Mouse (Mus musculus) MEL (cell line): ENCODE results near the gene Itgb8.

Experiments
- CTCF ChIP-seq, 3 experiments: IDR thresholded peaks in 2 of 3; conservative IDR thresholded peaks in 1 of 3; 2 replicates each; pipeline ENCODE4 v1.5.1; 2011 to 2012; ENCODE audit warnings: low read length in 3 of 3, low read depth in 2 of 3, mild to moderate bottlenecking in 2 of 3, improper control_type of control experiment in 1 of 3, inconsistent platforms in 1 of 3, mixed read lengths in 1 of 3, moderate library complexity in 1 of 3; ENCODE audit not compliant: control insufficient read depth in 1 of 3, insufficient read depth in 1 of 3, poor library complexity in 1 of 3, severe bottlenecking in 1 of 3
- GATA1 ChIP-seq: IDR thresholded peaks from 2 replicates; pipeline ENCODE4 v1.6.1; 2011; ENCODE audit warnings: low read depth, low read length, improper control_type of control experiment
- HCFC1 ChIP-seq: IDR thresholded peaks from 2 replicates; pipeline ENCODE4 v1.6.1; 2012; ENCODE audit warnings: low read depth, mild to moderate bottlenecking, inconsistent platforms, low read length, improper control_type of control experiment, moderate library complexity
- MAFK ChIP-seq: IDR thresholded peaks from 2 replicates; pipeline ENCODE4 v1.6.1; 2011; ENCODE audit warnings: low read depth, mild to moderate bottlenecking, low read length, improper control_type of control experiment, borderline replicate concordance
- USF1 ChIP-seq: IDR thresholded peaks from 2 replicates; pipeline ENCODE4 v1.6.1; 2014; ENCODE audit warnings: low read depth, mild to moderate bottlenecking, inconsistent platforms, low read length, improper control_type of control experiment, moderate library complexity
- ZMIZ1 ChIP-seq: IDR thresholded peaks from 2 replicates; pipeline ENCODE4 v1.6.1; 2012; ENCODE audit warnings: low read depth, mild to moderate bottlenecking, inconsistent platforms, low read length, improper control_type of control experiment, moderate library complexity

DNA sequence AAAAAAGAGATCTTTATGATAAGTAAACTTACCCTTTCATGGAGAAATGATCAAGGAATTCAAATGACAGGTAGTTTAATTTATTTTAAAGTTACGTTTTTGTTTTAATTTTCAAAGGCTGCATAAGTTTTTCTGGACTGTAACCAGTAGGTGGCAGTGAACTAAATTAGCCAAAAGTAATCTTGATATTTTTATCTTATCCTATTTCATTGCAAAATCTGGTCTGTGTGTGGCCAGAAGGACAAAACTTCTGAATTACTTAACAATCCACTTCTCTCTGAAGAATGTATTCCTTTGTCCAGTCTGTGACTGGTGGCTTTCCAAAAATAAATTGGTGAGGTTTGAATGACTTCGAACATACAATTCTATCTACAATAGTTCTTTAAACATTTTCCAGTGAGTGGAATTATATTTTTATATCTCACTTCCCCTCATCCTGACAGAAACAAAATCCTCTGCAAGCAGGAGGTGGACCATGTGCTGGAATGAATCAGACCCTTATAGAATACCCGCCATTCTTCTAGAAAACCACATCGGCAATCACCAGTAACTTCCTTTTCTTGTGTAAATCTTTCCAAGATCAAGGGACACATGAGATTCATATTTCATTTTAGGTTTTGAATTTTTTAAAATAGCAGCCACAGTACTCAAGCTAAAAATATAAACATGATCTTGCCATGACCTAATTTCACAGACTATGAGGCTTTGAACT, 68.6 kb downstream of the Itgb8 start:
- TF ChIP-seq GATA1 (no peak), MAFK (no peak), HCFC1 (no peak), ZMIZ1 (no peak), CTCF (IDR thresholded peaks at IDR 0.05 in 2 of 3, conservative IDR thresholded peaks at IDR 0.05 in 1 of 3; ENCODE audit: control insufficient read depth in 1 of 3, insufficient read depth in 1 of 3, low read depth in 2 of 3, low read length in 3 of 3, poor library complexity in 1 of 3, severe bottlenecking in 1 of 3) (no peak; a peak in 1 of 6 replicates), USF1 (no peak)
